Mouse (Mus musculus) stomach, embryonic 14.5 days (tissue): ENCODE measurements at regions not wholly inside any gene's neighbourhood (a gene's known extent, or its start where the extent isn't known, plus 50 kb on each side); places are given as distances from the start of the nearest gene placed in this dataset.

Experiments
- ATAC-seq: fragments of 200-750 bp; cut with Nextera tagmentation; 2 replicates; pipeline ENCODE4 v1.8.0; 2017; ENCODE audit warnings: low read depth, moderate TSS enrichment; ENCODE audit not compliant: insufficient number of reproducible peaks, insufficient read depth, low FRiP score
- H3K27ac ChIP-seq: fragments of 300-500 bp; sonication (generic); 2 replicates; pipeline ENCODE4 v1.5.1; 2014; ENCODE audit warnings: mild to moderate bottlenecking, low read length, moderate library complexity, mixed read lengths
- H3K27me3 ChIP-seq: fragments of 300-500 bp; sonication (generic); 2 replicates; pipeline ENCODE4 v1.6.1; 2014; ENCODE audit warnings: low read length, control low read depth, mixed read lengths; ENCODE audit not compliant: control insufficient read depth, insufficient read depth
- H3K36me3 ChIP-seq: fragments of 300-500 bp; sonication (generic); 2 replicates; pipeline ENCODE4 v1.6.1; 2014; ENCODE audit warnings: mild to moderate bottlenecking, control low read depth, low read length, moderate library complexity, mixed read lengths; ENCODE audit not compliant: control insufficient read depth, insufficient read depth
- H3K4me1 ChIP-seq: fragments of 300-500 bp; sonication (generic); 2 replicates; pipeline ENCODE4 v1.6.1; 2014; ENCODE audit warnings: low read length, control low read depth, mixed read lengths; ENCODE audit not compliant: control insufficient read depth, insufficient read depth
- H3K4me2 ChIP-seq: fragments of 300-500 bp; sonication (generic); replicated peaks from 2 replicates; pipeline ENCODE4 v1.6.1; 2014; ENCODE audit warnings: low read depth, low read length, control low read depth
- H3K4me3 ChIP-seq: fragments of 300-500 bp; sonication (generic); 2 replicates; pipeline ENCODE4 v1.5.1; 2014; ENCODE audit warnings: low read depth, low read length, control low read depth
- H3K9ac ChIP-seq: fragments of 300-500 bp; sonication (generic); replicated peaks from 2 replicates; pipeline ENCODE4 v1.6.1; 2014; ENCODE audit warnings: low read depth, mild to moderate bottlenecking, control low read depth, low read length, moderate library complexity, mixed read lengths
- H3K9me3 ChIP-seq: fragments of 300-500 bp; sonication (generic); 2 replicates; pipeline ENCODE4 v1.6.1; 2016; ENCODE audit warnings: low read depth, low read length, control low read depth; ENCODE audit not compliant: control insufficient read depth
- WGBS: fragments of 180-500 bp; shearing (Covaris S2); extraction: QIAGEN DNeasy Blood & Tissue Kit; methylation state at CpG from one replicate; pipeline ENCODE4 v1.1.7; 2014; 5-methylcytosine and 5-hydroxymethylcytosine counted together

GRCm38 (mm10) chr7:64033388-64033787 is 94.7 kb upstream of the Klf13 start:
- Histone ChIP-seq H3K27me3 (no peaks in the 10 kb centered on the region), H3K9me3 (no peaks in the 10 kb centered on the region), H3K4me2 (no peak overlapping the region), H3K4me3 (no peak overlapping the region), H3K9ac (no peak overlapping the region), H3K36me3 (no peaks in the 10 kb centered on the region), H3K27ac (no peak overlapping the region; the same call in 1 of the 2 replicates), H3K4me1 (no peaks in the 10 kb centered on the region)
- ATAC-seq = peak; percentile 53; the same call in 1 of the 2 replicates
- WGBS = 43% methylated on average over 2 of the region's 2 CpGs

DNA sequence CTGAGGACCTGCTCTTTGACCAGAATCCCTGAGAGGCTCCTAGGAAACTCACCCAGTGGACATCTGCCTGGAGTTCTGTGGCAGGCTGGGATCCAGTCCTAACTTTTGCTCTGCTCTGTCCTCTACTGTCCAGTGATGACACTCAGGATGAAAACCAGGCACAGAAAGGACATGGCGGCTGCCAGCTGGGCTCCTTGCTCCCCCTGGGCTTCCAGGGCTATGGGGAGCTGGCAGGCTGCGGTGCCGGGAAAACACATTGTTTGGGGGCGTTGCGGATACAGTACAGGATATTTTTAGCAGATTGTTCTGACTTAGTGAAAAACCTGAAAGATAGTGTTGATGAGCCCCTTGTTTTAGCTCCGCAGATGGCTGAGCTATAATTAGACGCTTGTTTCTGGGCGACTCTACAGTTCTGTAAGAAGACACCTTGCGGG is 94.2 kb upstream of the Klf13 start:
- WGBS = 42% methylated on average over 9 of the region's 9 CpGs
- Histone ChIP-seq H3K9ac (no peak overlapping the region), H3K4me2 (no peak overlapping the region), H3K36me3 (no peaks in the 10 kb centered on the region), H3K9me3 (no peaks in the 10 kb centered on the region), H3K4me1 (no peaks in the 10 kb centered on the region), H3K4me3 (no peak overlapping the region), H3K27ac (peak overlapping the region; percentile 21; the same call in 1 of the 2 replicates), H3K27me3 (no peaks in the 10 kb centered on the region)
- ATAC-seq = no peak

GRCm38 (mm10) chr7:64030650-64031049 is 91.9 kb upstream of the Klf13 start:
- WGBS = 97% methylated on average over 2 of the region's 2 CpGs
- Histone ChIP-seq H3K4me2 (no peak overlapping the region), H3K9me3 (no peaks in the 10 kb centered on the region), H3K4me1 (no peaks in the 10 kb centered on the region), H3K4me3 (no peak overlapping the region), H3K36me3 (no peaks in the 10 kb centered on the region), H3K9ac (no peak overlapping the region), H3K27ac (no peak overlapping the region), H3K27me3 (no peaks in the 10 kb centered on the region)
- ATAC-seq = no peak

GRCm38 (mm10) chr7:64027100-64027499 is 88.4 kb upstream of the Klf13 start:
- WGBS = 84% methylated on average over 7 of the region's 7 CpGs
- no peak for ATAC-seq
- Histone ChIP-seq H3K9me3 (no peaks in the 10 kb centered on the region), H3K36me3 (no peaks in the 10 kb centered on the region), H3K4me3 (no peak overlapping the region), H3K27ac (no peak overlapping the region), H3K4me2 (no peak overlapping the region), H3K4me1 (no peaks in the 10 kb centered on the region), H3K27me3 (no peaks in the 10 kb centered on the region), H3K9ac (no peak overlapping the region)

DNA sequence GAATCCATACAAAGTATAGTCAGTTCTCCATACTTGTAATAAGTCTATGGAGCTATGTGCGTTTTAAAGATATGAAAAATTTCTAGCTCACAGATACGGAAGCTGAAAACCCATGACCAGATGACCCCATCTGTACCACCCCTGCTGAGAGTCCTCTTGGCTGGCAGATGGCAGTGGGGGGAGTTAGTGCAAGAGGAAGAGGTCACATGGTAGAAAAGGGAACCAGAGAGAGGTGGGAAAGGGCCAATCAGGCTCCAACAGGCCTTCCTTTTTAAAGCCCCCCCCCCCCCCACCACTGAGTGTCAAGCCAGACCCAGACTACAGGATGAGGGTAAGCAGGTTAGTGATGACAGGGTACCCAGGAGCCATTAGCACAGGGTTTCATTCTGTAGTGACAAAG is 86.4 kb upstream of the Klf13 start:
- no peak overlapping the region for H3K27ac ChIP-seq
- H3K36me3 ChIP-seq = no peaks in the 10 kb centered on the region
- 78% methylated on average over 2 of the region's 2 CpGs for WGBS
- no peak for ATAC-seq
- no peak overlapping the region for H3K4me2 ChIP-seq
- no peaks in the 10 kb centered on the region for H3K27me3 ChIP-seq
- H3K4me1 ChIP-seq = no peaks in the 10 kb centered on the region
- H3K9me3 ChIP-seq = no peaks in the 10 kb centered on the region
- H3K9ac ChIP-seq = no peak overlapping the region
- no peak overlapping the region for H3K4me3 ChIP-seq

- H3K27me3 ChIP-seq = no peaks in the 10 kb centered on the region
- no peaks in the 10 kb centered on the region for H3K4me1 ChIP-seq
- H3K36me3 ChIP-seq = no peaks in the 10 kb centered on the region
- no peak overlapping the region for H3K27ac ChIP-seq
- 85% methylated on average over 4 of the region's 4 CpGs for WGBS
- ATAC-seq = no peak
- H3K9me3 ChIP-seq = no peaks in the 10 kb centered on the region
- no peak overlapping the region for H3K4me2 ChIP-seq
- H3K9ac ChIP-seq = no peak overlapping the region
- H3K4me3 ChIP-seq = no peak overlapping the region
Measured at GRCm38 (mm10) chr7:64024253-64024652, 85.5 kb upstream of the Klf13 start.

DNA sequence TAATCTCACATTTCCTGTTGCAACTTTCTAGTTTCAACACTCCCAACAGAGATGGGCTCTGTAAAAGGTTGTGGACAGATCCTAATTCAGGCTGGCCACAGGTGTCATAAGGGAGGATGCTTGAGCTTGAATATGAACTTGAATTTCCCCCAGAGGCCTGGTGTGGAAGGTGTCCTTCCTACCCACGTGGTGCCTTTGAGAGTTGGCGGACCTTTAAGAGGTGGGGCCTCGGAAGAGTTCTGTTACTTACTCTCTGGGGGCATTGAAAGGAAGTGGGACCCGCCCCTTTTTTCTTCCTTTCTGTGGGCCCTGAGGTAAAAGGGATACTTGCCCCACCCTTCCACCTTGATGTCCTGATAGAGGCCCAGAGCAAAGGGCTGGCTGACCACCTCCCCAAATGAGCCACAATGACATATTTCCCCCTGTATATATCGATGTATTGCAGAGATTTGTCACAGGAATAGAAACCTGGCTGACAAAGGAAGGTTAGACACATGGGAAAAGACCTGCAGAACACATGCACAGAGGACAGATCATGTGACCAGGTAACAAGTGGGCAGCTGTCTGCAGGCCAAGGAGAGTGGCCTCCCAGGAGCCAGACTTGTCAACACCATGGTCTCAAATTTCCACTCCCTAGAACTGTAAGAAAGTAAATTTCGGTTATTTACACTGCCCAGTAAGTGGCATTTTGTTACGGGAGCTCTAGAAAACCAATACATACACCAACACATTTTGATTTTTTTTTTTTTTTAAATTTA is 84.2 kb upstream of the Klf13 start:
- Histone ChIP-seq H3K4me2 (no peak overlapping the region), H3K4me3 (no peak overlapping the region), H3K9ac (no peak overlapping the region), H3K9me3 (no peaks in the 10 kb centered on the region), H3K4me1 (no peaks in the 10 kb centered on the region), H3K27ac (no peak overlapping the region), H3K27me3 (no peaks in the 10 kb centered on the region), H3K36me3 (no peaks in the 10 kb centered on the region)
- ATAC-seq = no peak
- WGBS = 62% methylated on average over 7 of the region's 7 CpGs

GRCm38 (mm10) chr7:64021241-64022108 is 82.8 kb upstream of the Klf13 start:
- H3K4me3 ChIP-seq = no peak overlapping the region
- H3K27ac ChIP-seq = no peak overlapping the region
- H3K4me1 ChIP-seq = no peaks in the 10 kb centered on the region
- no peak overlapping the region for H3K9ac ChIP-seq
- no peaks in the 10 kb centered on the region for H3K27me3 ChIP-seq
- no peaks in the 10 kb centered on the region for H3K9me3 ChIP-seq
- no peaks in the 10 kb centered on the region for H3K36me3 ChIP-seq
- ATAC-seq = no peak; the same call in 1 of the 2 replicates
- WGBS = 61% methylated on average over 9 of the region's 9 CpGs
- no peak overlapping the region for H3K4me2 ChIP-seq
